Mouse (Mus musculus) testis, adult 2 months (tissue): ENCODE data around the gene Sipa1l1. TPM values are rescaled to one million over a fixed set of nuclear protein-coding genes. Genes with fewer than 3 reads are reported as not detected.

ENCODE experiments used
- H3K27ac ChIP-seq: fragments of 200-500 bp; 2 replicates; pipeline ENCODE4 v1.5.1; 2012; ENCODE audit warnings: low read depth, low read length; ENCODE audit not compliant: control insufficient read depth, insufficient read depth
- H3K27me3 ChIP-seq: fragments of 200-500 bp; 2 replicates; pipeline ENCODE4 v1.6.1; 2012; ENCODE audit warnings: mild to moderate bottlenecking, low read length, moderate library complexity; ENCODE audit not compliant: control insufficient read depth, insufficient read depth
- H3K36me3 ChIP-seq: fragments of 200-500 bp; 2 replicates; pipeline ENCODE4 v1.6.1; 2012; ENCODE audit warnings: mild to moderate bottlenecking, low read length; ENCODE audit not compliant: control insufficient read depth, insufficient read depth
- H3K4me1 ChIP-seq: fragments of 200-500 bp; 2 replicates; pipeline ENCODE4 v1.6.1; 2012; ENCODE audit warnings: low read length; ENCODE audit not compliant: control insufficient read depth, insufficient read depth
- H3K4me3 ChIP-seq: fragments of 200-500 bp; 2 replicates; pipeline ENCODE4 v1.5.1; 2012; ENCODE audit warnings: low read depth, mild to moderate bottlenecking, low read length, moderate library complexity, mixed read lengths; ENCODE audit not compliant: control insufficient read depth
- CTCF ChIP-seq: fragments of 200-500 bp; IDR thresholded peaks from 2 replicates; pipeline ENCODE4 v1.5.1; 2012; ENCODE audit warnings: low read depth, mild to moderate bottlenecking, inconsistent platforms, low read length, moderate library complexity; ENCODE audit not compliant: control insufficient read depth, insufficient read depth, insufficient replicate concordance
- POLR2A ChIP-seq: fragments of 200-500 bp; IDR thresholded peaks from 2 replicates; pipeline ENCODE4 v1.6.1; 2012; ENCODE audit warnings: low read depth, mild to moderate bottlenecking, inconsistent platforms, low read length, moderate library complexity; ENCODE audit not compliant: control insufficient read depth
- polyA plus RNA-seq: library from polyadenylated mRNA; depleted of rRNA; stranded (reverse); fragments of >200 nt; gene quantifications from 2 replicates; pipeline ENCODE4 v1.2.3, GENCODE M21; 2012

Sipa1l1 gene
- polyA plus RNA-seq, 1 experiment = 19.5 TPM

- no peaks in the 10 kb centered on the region for H3K36me3 ChIP-seq
- H3K27ac ChIP-seq = no peak overlapping the region
- no peak overlapping the region for H3K4me3 ChIP-seq
- H3K4me1 ChIP-seq = no peaks in the 10 kb centered on the region
- H3K27me3 ChIP-seq = no peaks in the 10 kb centered on the region
- TF ChIP-seq POLR2A = no peak
These were observed 22.0 kb upstream of the Sipa1l1 start for GRCm38 (mm10) chr12:82147021-82147693.

- H3K36me3 ChIP-seq = no peaks in the 10 kb centered on the region
- no peak overlapping the region for H3K27ac ChIP-seq
- no peak overlapping the region for H3K4me3 ChIP-seq
- H3K4me1 ChIP-seq = no peaks in the 10 kb centered on the region
- TF ChIP-seq CTCF = no peak
- TF ChIP-seq POLR2A = no peak
- H3K27me3 ChIP-seq = no peaks in the 10 kb centered on the region
These were observed 20.7 kb upstream of the Sipa1l1 start for GRCm38 (mm10) chr12:82148328-82148930.

- Histone ChIP-seq H3K4me3 (no peak overlapping the region), H3K4me1 (no peaks in the 10 kb centered on the region), H3K27me3 (no peaks in the 10 kb centered on the region), H3K36me3 (no peaks in the 10 kb centered on the region), H3K27ac (no peak overlapping the region)
- TF ChIP-seq POLR2A (no peak), CTCF (no peak)
These were observed 18.1 kb upstream of the Sipa1l1 start for GRCm38 (mm10) chr12:82151019-82151418.

GRCm38 (mm10) chr12:82154527-82154926 lies 14.6 kb upstream of the Sipa1l1 start:
- H3K4me1 ChIP-seq = peaks cover 3% of the 10 kb centered on the region; the same call in 1 of the 2 replicates
- TF ChIP-seq CTCF (no peak), POLR2A (no peak)
- H3K27me3 ChIP-seq = no peaks in the 10 kb centered on the region
- H3K4me3 ChIP-seq = no peak overlapping the region
- no peak overlapping the region for H3K27ac ChIP-seq
- H3K36me3 ChIP-seq = no peaks in the 10 kb centered on the region

- TF ChIP-seq POLR2A = no peak
- no peak for TF ChIP-seq CTCF
- no peaks in the 10 kb centered on the region for H3K36me3 ChIP-seq
- no peaks in the 10 kb centered on the region for H3K27me3 ChIP-seq
- H3K27ac ChIP-seq = no peak overlapping the region
- peaks cover 3% of the 10 kb centered on the region; the same call in 1 of the 2 replicates for H3K4me1 ChIP-seq
- H3K4me3 ChIP-seq = peak overlapping the region; percentile 75
These were observed 10.6 kb upstream of the Sipa1l1 start for GRCm38 (mm10) chr12:82158516-82158915.

GRCm38 (mm10) chr12:82159372-82159771 lies 9.7 kb upstream of the Sipa1l1 start:
- no peak overlapping the region for H3K4me3 ChIP-seq
- TF ChIP-seq POLR2A (no peak), CTCF (no peak)
- no peaks in the 10 kb centered on the region for H3K36me3 ChIP-seq
- H3K27ac ChIP-seq = no peak overlapping the region
- H3K27me3 ChIP-seq = no peaks in the 10 kb centered on the region
- peaks cover 3% of the 10 kb centered on the region; the same call in 1 of the 2 replicates for H3K4me1 ChIP-seq

GRCm38 (mm10) chr12:82165651-82166050 lies 3.5 kb upstream of the Sipa1l1 start:
- TF ChIP-seq CTCF (no peak), POLR2A (no peak)
- H3K27ac ChIP-seq = no peak overlapping the region
- H3K36me3 ChIP-seq = no peaks in the 10 kb centered on the region
- peaks cover 7% of the 10 kb centered on the region for H3K4me1 ChIP-seq
- H3K27me3 ChIP-seq = no peaks in the 10 kb centered on the region
- no peak overlapping the region for H3K4me3 ChIP-seq
